Comparison of ENCODE assay signal across 1 mouse cellular context in the genomic region with DNA sequence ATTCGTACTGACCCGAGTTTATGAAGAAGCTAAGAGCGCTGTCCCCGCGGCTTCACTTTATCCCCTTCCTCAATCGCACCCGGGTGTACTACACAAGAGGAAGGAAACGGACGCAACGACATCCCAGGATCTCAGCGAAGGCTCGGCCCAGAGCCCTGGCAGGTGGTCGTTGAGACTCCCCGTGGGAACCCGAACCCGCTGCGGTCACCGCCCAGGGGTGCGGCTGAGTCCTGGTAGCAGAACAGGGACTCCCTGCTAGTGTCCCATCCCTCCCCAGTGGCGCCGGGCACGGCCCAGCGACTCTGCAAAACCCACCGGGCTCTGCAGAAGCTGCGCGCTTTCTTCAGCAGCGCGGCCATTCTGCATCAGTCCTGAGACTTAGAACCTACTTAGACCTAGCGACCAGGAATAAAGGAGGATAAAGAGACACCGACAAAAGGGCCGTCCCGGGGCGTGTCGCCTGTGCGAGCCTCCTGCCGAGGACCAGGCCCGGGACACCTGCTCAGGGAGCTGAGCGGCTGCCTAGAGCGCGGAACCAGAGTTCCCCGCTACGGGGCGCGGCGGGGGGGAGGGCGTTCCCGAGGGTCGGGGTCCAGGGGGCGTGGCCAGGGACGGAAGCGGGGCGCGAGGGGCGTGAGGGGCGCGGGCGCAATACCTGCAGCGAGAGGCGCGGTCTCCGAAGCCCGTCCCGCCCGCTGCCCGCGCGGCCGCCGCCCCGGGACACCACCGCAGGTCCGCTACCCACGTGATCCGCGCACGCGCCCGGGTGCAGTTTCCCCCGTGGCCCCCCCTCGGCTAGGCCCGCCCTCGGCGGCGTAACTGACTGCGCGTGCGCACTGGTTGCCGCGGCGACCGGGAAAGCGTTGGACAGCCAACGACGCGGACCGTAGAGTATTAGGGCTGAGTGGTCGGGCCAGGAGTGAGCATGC.
TF ChIP-seq lines count a peak whose summit lies in the region.

A gene (minus strand): TSS at position 747 of the 929 bp plus-strand sequence.
A gene (plus strand): TSS at position 799 of the 929 bp plus-strand sequence.

TF ChIP-seq in CH12.LX, 34 proteins besides CTCF, POLR2A, EP300 and RAD21:
- TF ChIP-seq HCFC1 (IDR thresholded peaks at IDR 0.05; ENCODE audit: low read depth, low read length) (peak; percentile 43), ELF1 (IDR thresholded peaks at IDR 0.05; ENCODE audit: low read depth, low read length) (peak; percentile 57; the same call in 1 of the 2 replicates), UBTF (IDR thresholded peaks at IDR 0.05; ENCODE audit: low read depth, low read length) (no peak), TCF12 (IDR thresholded peaks at IDR 0.05; ENCODE audit: low read depth, low read length) (peak; percentile 57; the same call in 1 of the 2 replicates), KAT2A (IDR thresholded peaks at IDR 0.05; ENCODE audit: insufficient replicate concordance, low read length) (0 out of 2 replicates have a peak, but pooled peaks have one; percentile 23), ZC3H11A (IDR thresholded peaks at IDR 0.05; ENCODE audit: low read depth, low read length) (no peak), CHD2 (IDR thresholded peaks at IDR 0.05; ENCODE audit: low read length) (no peak), MXI1 (IDR thresholded peaks at IDR 0.05; ENCODE audit: low read depth, low read length) (peak; percentile 96), MEF2A (IDR thresholded peaks at IDR 0.05; ENCODE audit: borderline replicate concordance, low read depth, low read length) (no peak), POLR2AphosphoS2 (IDR thresholded peaks at IDR 0.05; ENCODE audit: low read depth, low read length) (no peak), TBP (conservative IDR thresholded peaks at IDR 0.05; ENCODE audit: low read depth, low read length) (no peak), CHD1 (IDR thresholded peaks at IDR 0.05; ENCODE audit: low read depth, low read length) (no peak), ZMIZ1 (IDR thresholded peaks at IDR 0.05; ENCODE audit: low read depth, low read length) (peak; percentile 55; the same call in 1 of the 2 replicates), JUN (IDR thresholded peaks at IDR 0.05; ENCODE audit: insufficient read depth, low read depth, low read length) (no peak), ETS1 (conservative IDR thresholded peaks at IDR 0.05; ENCODE audit: low read depth, low read length) (0 out of 2 replicates have a peak, but pooled peaks have one; percentile 16), JUND (conservative IDR thresholded peaks at IDR 0.05; ENCODE audit: low read depth, low read length) (no peak), NELFE (IDR thresholded peaks at IDR 0.05; ENCODE audit: low read depth, low read length) (peak; percentile 73), IRF4 (IDR thresholded peaks at IDR 0.05; ENCODE audit: low read depth, low read length) (peak; percentile 62; the same call in 1 of the 2 replicates), GABPA (IDR thresholded peaks at IDR 0.05; ENCODE audit: insufficient replicate concordance, low read depth, low read length) (no peak), MAFK (IDR thresholded peaks at IDR 0.05; ENCODE audit: insufficient replicate concordance, low read length) (no peak), MYC (IDR thresholded peaks at IDR 0.05; ENCODE audit: low read depth, low read length) (no peak), E2F4 (IDR thresholded peaks at IDR 0.05; ENCODE audit: insufficient replicate concordance, low read depth, low read length) (no peak), MAX (IDR thresholded peaks at IDR 0.05; ENCODE audit: low read length) (peak; percentile 77), RCOR1 (conservative IDR thresholded peaks at IDR 0.05; ENCODE audit: low read depth, low read length) (0 out of 2 replicates have a peak, but pooled peaks have one; percentile 23), SIN3A (IDR thresholded peaks at IDR 0.05; ENCODE audit: low read length) (peak; percentile 69; the same call in 1 of the 2 replicates), NRF1 (IDR thresholded peaks at IDR 0.05; ENCODE audit: low read depth, low read length) (peak; percentile 94), ZKSCAN1 (IDR thresholded peaks at IDR 0.05; ENCODE audit: borderline replicate concordance, low read depth, low read length) (no peak), SMC3 (IDR thresholded peaks at IDR 0.05; ENCODE audit: low read depth, low read length) (no peak), USF2 (conservative IDR thresholded peaks at IDR 0.05; ENCODE audit: low read depth, low read length) (peak; percentile 62; the same call in 1 of the 2 replicates), USF1 (IDR thresholded peaks at IDR 0.05; ENCODE audit: low read depth, low read length) (peak; percentile 92), MAZ (IDR thresholded peaks at IDR 0.05; ENCODE audit: low read depth, low read length) (peak; percentile 67; the same call in 1 of the 2 replicates), ZNF384 (IDR thresholded peaks at IDR 0.05; ENCODE audit: low read depth, low read length) (no peak), PAX5 (IDR thresholded peaks at IDR 0.05; ENCODE audit: low read length) (no peak), BHLHE40 (IDR thresholded peaks at IDR 0.05; ENCODE audit: low read depth, low read length) (peak; percentile 97)
